Mouse (Mus musculus) cerebellum, adult 9-11 months (tissue): Measurements from ENCODE around the gene 9530003J23Rik.
"Not testable (repeated sequence)": the region's sequence is repeated elsewhere in the genome, so short reads cannot be mapped to it uniquely, and the experiment has no call there.

Experiments used
- DNase-seq: peaks from one replicate; pipeline ENCODE4 v3.0.0; 2022

Gene 9530003J23Rik

DNA sequence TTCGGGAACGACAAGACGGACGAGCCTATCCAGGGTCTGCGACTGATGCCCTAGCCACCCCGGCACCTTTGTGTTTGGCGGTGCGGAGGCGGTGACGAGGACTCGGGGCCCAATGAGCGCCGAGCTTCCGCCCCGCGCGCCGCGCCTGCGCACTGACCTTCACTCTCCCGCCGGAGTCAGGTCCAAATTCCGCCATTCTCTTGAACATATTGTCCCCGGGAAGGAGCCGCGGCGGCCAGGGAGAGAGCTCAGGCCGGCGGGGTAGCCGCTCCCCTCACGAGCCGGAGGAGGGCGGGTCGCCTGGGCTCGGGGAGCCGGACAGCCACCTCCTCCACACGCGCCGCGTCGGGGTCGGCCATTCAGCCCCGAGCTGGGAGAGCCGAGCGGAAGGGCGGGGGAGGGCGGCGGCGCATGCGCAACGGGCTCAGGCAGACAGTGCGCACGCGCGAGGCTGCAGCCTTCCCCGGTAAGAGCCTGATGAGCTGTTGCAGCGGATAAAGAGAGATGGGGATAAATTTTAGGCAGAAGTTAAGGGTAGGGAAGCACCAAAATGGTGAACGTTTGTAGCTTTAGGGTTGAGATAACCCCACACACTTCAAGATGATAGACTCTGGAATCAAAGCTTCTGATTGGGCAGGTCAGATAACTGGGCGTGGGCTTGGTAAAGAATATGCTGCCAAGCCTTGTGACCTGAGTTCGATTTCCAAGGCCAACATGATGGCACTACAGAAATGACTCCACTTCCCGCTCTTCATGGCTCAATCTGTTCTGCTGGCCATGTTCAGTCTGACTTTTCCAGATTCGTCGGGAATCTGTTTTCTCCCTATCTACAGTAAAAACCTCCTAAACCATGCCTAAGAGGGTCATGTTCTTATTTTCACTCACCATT is 14.2 kb downstream of the 9530003J23Rik start, which contains the start of gene Yeats4:
Gene Yeats4 (minus strand): TSS at position 406 of the 889 bp plus-strand sequence.
- DNase-seq = peak; percentile 96

DNA sequence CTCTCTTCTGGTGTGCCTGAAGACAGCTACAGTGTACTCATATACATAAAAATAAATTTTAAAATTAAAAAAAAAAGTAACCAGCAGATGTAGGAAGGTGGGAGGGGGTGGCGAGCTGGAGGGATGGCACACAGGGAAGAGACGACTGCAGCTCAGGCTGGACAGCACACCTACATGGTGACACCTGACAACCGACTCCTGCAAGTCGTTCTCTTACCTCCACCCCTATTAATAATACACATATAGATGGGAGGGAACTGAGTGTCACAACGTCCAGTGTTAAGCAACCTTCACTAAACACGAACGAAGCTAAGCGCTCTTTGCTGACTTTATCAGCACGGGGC is 14.8 kb downstream of the 9530003J23Rik start:
- no peak for DNase-seq

DNA sequence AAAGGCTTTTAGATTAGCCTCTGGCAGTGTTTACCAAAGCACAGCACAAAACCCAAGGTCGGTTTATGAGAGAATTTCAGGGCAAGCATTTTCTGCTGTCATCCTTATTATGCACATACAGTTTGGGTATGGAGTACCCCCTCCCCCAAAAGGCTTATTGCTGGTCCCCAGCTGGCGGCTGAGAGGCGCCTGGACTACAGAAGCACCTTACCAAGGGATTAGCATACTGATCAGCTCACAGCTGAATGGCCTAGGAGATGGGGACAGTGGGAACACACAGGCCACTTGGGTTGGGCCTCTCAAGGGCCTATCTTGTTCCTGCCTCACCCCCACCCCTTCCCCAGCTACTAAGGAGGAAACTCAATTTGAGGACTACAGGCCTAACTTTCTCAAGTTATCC is 15.7 kb downstream of the 9530003J23Rik start:
- DNase-seq = no peak

DNA sequence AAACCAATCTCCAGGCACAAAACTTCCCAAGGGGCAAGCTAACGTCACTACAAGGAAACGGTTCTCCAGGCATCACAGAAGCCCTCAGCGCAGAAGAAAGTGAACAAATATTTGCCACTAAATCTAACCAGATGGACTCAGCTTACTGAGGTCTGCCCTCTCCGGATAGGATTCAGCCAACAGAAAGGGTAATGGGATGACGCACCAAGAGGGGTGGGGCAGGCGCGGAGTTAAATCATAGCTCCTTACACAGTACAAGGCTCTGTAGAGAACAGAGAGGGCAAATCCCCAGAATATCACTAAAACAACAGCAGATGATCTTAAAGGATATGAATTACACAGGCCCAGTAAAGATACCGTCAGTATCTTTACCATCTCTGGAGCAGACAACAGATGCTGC is 20.2 kb downstream of the 9530003J23Rik start:
- no peak for DNase-seq

DNA sequence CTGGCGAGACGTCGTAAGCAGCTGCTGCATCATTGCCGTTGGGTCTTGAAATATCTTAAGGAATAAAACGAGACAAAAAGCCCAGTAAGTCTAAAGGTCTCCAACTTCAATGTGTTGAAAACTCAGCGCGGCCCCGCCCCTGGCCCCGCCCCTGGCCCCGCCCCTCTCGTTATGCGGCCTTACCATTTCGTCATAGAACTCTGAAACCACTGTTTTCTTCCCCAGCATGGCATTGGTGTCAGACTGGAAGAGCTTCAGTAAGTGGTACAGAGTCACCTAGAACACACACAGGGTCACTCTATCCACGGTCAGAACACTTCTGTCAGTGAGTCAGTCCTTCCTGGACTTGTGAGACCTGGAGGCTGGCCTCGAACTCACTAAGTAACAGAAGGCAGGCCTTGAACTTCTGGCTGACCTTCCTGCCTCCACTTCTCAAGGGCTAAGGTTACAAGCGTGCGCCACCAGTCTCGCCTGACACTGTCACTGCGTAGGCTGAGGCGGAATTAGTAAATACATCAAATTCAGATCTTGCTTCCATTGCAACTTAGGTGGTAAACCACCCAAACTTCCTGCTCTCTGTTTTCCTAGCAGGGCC is 21.2 kb downstream of the 9530003J23Rik start:
- no peak for DNase-seq

DNA sequence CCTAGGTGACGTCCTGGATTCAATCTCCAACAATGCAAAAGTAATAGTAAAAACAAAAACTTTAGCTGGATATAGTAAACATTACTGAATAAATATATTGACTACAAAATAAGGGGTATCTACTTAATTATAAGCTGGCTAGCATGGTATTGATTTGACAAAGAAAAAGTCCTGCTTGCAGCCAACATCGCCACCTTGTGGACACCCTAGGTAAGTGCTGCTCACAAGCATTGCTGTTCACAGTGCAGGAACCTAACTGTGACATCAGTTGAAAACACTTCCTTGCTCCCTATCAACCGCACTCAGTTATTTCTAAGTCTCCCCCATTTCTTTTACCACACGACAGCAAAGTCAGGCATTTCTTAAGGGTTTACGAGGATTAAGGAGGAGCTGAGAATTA is 21.7 kb downstream of the 9530003J23Rik start:
- no peak for DNase-seq

DNA sequence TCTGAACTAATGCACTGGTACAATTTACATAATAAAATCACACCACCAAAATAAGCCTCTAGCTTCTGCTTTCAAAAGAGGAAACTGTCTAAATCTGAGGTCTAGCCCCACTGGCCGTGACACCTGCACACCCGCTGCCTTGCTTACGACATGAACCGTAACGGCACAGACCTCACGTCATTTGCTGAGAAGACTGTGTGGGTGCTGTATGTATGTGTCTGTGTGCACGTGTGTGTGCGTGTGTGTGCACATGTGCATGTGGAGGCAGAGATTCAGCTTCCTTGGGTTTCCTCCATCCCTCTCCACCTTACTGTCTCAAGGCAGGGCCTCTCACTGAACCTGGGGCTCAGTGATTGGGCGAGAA is 22.4 kb downstream of the 9530003J23Rik start:
- no peak for DNase-seq

DNA sequence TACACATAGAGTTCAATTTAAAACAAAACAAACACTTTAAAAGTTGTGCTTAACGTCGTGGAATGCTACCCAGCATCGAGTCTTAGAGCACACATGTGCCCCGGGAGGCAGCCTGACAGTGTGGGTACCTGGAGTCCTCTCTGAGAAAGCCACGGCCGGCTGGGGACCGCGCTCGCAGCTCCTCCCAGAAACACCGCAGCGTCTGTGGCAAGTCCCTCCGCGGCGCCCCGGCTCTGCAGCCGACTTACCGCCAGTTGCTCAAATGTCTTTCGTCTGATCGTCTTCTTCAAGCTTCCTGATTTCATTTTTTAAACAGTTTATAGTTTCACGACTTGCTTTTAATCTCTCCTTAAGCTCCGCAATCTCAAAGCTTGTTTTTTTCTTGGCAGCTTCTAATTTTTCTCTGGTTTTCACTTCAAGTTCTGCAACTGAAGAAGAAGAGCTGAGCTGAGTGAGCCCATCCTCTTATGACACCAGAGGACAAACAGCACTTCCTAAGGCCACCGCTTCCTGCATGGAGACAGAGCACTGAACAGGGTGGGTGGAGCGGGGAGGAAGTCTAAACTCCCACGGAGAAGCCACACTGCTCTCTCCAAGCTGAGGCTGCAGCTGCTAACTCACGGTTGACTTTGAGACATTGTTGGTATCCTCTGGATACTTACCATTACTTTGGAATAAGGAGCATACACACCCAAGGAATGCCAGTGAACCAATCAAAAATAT is 22.9 kb downstream of the 9530003J23Rik start:
- DNase-seq = no peak

DNA sequence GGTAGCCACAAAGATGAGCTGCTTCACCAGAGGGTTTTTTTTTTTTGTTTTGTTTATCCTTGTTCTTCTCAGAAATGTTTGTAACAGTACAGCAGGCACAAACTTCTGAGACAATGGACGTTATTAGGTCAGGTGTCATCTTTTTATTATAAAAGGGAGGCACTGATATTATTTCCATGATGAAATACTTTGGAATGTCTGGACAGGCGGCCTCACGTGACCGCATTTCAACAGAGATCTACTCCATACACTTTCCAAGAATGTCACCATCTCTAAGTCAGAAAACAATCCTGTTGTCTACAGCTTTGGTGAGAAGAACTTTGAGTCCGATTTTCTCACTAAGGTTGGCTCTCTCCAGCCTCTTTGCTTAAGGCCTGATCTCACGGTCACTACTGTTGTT is 27.5 kb downstream of the 9530003J23Rik start:
- no peak for DNase-seq

DNA sequence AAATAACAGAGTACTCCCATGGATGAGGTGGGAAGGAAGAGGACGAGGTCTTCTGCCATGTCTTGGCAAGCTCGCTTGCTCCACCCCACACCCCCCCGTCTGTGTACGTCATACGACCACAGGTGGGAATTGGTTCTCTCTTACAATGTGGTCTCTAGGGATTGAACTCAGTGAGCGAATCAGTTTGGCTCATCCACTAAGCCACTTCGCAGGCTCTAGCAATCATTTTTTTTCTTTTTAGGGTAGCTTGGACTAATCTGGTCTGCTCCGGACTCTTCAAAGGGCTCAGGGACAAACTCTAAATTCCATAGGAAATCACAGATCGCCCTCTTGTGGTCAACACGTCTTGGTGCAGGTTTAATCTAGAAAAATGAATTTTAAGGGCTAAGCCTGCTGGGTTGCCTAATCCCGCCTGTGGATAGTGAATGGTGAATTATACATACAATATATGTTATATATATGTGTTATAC is 29.0 kb downstream of the 9530003J23Rik start:
- peak; percentile 37 for DNase-seq

DNA sequence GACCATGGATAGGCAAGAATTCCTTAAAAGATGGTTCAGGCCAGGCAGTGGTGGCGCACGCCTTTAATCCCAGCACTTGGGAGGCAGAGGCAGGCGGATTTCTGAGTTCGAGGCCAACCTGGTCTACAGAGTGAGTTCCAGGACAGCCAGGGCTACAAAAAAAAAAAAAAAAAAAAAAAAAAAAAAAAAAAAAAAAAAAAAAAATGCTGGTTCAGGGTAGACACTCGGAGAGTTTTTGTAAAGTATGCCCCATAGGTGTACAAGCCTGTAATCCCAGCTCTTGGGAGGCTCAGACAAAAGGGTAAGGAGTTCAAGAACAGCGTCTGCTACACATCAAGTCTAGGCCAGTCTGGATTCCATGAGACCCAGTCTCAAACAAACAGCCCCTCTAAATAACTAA is 29.7 kb downstream of the 9530003J23Rik start:
- DNase-seq = not testable (repeated sequence)

DNA sequence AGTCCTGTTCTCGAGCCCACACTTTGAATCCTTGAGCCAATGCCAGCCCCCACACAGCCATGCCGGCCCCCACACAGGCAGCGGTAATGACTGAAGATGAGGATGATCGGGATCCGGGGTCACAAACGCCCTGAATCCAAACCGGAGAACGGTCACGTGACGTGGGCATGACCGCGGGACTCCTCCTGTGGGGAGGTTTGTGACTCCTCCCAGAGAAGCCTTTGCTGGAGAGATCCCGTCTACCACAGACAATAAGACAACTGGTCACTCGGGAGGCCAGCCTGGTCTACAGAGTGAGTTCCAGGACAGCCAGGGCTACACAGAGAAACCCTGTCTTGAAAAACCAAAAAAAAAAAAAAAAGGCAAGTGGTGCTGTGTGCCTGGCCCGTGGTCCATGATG is 30.3 kb downstream of the 9530003J23Rik start:
- DNase-seq = no peak

DNA sequence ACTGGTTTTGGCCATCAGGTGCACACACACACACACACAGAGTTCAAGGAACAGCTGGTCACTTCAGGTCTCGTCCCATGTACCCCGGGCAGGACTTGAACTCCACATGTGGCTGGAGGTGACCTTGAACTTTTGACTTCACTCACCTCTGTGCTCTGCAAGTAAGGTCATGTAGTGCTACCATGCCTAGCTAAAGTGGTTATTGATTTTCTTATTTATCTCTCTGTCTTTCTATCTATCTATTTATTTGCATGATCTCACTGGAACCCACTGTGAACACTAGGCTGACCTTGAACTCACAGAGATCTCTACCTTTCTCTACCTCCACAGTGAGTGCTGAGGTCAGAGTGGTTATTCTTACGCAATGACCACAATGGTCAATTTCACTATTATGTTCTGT is 32.4 kb downstream of the 9530003J23Rik start:
- DNase-seq = no peak

DNA sequence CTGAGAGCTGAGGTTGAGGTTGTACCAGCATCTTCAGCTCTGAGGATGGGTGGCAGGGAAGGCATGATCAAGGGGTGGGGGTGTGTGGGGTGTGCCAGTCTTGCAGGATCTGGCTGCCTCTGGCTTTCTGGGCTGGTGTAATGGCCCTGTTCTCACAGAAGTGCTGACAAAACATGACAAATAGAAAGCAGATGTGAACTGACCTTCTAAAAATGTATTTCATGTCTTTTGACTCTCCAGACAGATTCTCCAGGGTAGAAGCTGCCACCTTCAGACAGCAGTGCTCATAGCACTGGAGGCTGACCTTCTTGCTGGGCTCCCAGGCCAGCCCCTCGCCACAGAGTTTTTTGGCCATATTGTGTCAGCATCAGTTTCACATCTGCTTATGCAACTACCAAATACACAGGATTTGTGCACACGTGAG is 34.9 kb downstream of the 9530003J23Rik start:
- DNase-seq = no peak

DNA sequence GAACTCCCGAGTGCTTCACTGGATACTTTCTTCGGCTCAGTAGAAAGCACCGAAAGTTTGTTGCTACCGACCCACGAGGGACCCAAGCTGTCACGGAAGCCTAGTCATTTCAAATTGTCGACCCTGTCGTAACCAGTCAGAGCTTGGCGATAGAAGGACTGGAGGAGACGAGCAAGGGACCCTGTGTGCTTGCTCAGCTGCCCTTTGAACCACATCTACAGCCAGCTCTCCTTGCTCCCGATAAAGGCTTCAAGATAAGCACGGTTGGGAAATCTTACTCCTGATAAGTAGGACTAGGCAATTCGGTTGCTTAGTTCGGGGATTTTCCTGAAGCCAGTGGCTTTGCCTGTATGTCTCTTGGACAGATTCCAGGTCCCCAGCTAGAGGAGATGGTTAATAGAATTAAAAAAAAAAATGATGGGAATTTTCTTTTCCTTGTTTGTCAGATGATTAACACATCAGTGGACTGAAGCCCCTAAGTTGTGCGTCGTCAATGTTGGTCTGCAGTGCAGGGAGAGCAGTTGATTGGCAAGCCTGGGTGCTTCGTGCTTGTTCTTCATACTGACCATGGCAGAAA is 35.4 kb downstream of the 9530003J23Rik start:
- DNase-seq = no peak

DNA sequence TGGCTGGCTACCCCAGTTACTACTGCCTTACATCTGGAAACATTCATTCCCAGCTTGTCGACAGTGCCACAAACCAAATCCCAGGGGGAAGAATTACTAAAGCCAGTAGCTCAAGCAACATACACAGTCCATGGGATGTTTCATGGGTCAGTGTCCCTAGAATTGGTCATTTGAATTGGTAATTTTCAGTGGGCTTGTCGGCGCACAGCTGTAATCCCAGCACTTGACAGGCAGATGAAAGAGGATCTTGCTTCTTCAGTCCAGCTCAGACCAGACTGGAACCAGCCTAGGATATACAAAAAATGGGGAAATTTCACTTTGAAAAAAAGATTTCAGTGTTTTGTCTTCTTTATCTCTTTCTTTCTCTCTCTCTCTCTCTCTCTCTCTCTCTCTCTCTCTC is 38.8 kb downstream of the 9530003J23Rik start:
- DNase-seq = no peak

DNA sequence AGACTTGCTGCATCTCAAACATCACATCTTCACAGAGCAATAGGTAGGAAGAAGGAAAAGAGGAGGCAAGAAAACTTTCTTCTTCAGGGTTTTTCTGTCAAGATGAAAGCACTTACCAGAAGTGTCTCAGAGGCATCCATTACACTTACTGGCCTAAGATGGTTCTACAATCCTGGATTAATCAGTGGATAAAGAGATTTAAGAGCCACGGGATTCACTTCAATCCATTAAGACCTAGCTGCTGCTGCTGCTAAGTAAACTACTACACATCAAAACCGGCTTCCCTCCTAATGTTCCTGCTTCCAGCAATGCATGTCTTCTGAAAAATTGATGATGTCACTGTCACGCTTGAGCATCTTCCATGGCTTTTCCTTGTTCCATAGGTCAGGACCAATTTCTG is 41.8 kb downstream of the 9530003J23Rik start:
- no peak for DNase-seq

DNA sequence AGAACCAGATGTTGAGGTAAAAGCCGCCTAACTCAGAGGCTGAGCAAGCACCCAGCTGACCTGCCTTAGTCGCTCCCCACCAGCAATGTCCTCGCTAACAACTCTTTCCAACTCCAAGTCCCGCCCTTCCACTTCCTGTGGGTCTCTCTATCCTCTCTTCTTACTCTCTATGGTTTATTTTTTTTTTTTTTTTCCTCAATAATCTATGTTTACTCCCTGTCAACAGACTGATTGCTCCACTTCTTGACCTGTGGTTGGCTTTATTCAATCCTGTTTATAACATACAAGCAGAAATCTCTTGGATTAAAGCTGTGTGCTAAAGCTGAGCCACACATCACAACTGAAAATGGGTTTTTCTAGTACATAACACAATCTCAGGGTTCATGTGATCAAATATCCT is 42.8 kb downstream of the 9530003J23Rik start:
- no peak for DNase-seq

DNA sequence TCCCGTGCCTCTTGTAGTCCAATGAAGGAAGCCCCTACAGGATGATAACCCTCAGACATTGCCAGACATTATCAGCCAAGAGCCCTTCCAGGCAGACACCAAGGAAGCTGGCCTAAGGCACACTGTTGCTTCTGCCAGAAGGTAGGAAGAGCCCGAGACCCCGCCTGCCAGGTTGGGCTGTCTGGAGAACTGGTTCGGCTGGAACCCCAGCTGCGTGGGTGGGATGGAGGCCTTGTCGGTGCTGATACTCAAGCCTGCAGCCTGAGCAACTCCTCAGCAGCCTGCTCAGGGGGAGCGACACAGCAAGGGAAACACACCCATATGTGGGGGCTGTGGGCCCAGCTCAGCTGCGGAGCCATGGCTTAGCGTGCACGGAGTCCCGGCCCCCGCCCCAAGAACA is 43.5 kb downstream of the 9530003J23Rik start:
- no peak for DNase-seq

DNA sequence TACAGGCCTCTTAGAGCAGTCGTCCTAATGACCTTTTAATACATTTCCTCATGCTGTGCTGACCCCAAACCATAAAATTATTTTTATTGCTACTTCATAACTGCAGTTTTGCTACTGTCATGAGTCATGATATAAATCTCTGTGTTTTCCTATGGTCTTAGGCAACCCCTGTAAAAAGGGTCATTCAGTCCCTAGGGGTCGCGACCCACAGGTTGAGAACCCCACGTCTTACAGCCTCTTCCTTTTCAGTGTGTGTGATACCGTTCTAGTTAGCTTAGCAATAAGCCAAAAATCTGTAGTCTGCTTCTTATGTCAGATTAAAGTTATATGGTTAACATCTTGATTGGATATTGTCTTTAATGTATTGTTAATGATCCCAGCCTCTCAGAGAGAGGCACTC is 45.1 kb downstream of the 9530003J23Rik start:
- DNase-seq = no peak

DNA sequence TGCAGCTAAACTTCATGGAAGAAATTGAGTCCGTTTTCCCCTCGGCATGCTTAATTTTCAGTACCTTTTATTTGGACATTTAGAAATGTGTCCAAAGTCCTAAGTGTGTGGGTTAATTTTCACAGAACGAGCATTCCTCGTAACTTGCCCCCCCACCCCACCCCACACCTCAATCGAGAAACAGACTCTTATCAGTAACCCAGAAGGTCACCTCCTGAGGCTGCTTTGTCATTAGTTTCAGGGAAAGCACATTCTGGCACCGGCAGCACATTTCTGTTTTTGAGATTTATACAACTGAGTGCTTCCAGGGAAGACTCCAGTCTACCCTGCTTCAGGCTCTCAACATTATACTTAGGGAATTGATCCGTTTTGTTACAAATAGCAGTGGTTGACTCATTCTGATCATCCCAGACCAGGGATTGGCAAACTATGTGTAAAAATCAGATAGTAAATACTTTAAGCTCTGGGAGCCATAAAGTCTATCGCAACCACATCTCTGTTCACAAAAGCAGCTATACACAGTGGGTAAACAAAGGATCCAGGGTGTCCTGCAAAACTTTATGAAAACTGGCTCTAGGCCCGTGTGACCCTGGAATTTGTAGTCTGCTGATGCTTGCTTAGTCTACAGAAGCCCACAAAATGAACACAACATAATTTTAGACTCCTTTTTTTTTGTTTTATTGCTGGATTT is 53.0 kb downstream of the 9530003J23Rik start:
- DNase-seq = no peak
